Mouse (Mus musculus): ENCODE results near the gene Cds1.
A peak's percentile ranks its signal among the peaks of the same experiment; 100 is the strongest.
"Not testable (repeated sequence)": the region's sequence is repeated elsewhere in the genome, so short reads cannot be mapped to it uniquely, and the experiment has no call there.

Cds1 gene

DNA sequence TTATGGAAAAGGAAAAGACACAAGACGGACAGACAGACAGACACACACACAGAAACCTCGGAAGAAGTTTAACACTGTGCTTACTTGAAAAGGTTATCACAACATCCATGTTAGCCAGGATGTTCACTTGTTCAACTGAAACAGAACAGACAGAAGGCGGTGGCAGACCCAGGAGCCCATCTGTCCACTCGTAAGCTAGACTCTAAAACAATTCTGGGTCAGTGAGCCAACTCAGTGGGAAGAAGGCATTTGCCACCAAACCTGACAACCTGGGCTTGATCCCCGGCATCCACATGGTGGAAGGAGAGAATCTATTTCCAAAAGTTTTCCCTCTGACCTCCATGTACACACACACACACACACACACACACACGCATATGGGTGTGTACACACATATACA, 67.1 kb downstream of the Cds1 start:
- no peak for DNase-seq

DNA sequence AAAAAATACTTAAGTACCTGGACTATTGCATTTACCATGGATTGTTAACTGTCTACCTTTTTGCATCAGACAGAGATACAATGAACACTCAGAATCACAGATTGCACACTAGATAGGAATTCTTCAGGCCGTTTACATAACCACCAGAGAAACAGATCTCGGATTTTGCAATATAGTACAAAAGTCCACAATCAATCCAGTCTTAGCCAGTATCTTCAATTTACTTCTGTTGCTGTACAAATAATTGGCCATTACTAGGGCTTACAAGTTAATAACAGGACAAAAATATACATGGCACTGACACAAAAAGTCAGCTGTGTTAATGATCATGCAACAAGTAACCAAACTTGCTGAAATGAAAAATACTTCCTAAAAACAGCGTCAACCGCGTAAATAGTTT, 68.1 kb downstream of the Cds1 start:
- no peak for DNase-seq

DNA sequence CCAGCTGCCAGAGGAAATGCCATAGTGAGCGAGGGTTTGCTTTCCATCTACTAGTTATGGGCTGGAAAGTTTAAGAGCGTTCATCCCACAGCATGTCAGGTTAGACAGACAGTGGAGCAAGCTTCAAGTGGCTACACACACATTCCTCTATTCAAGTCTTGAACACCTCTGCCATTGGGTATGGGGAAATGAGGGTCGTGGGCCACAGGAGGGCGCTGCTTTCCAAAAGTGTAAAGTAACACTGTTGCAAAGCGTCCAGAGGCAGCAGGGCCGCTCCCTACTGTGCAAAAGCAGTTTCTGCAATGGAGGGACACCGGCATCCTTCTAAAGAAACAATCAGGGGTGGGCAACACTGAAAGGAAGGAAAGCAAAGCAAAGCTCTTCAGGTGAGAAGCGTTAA, 68.9 kb downstream of the Cds1 start:
- DNase-seq: no peak

DNA sequence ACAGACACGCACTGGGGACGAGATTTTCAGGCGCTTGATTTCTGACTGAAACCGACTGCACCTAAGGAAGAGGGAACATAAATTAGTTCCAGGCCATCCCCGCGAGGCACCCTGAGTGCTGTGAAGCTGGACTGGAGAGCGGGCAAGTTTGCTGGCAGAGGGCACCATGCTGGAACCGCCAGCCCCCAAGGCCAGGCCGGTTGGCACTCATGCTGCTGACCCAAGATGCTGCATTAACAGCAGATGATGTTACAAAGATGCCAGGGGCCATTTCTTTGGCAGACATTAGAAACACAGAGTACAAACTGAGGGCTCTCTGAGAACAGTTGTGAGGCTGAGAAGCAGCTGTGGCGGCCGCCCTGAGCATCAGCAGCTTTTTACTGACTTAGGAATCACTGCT, 71.3 kb downstream of the Cds1 start:
- DNase-seq: no peak

DNA sequence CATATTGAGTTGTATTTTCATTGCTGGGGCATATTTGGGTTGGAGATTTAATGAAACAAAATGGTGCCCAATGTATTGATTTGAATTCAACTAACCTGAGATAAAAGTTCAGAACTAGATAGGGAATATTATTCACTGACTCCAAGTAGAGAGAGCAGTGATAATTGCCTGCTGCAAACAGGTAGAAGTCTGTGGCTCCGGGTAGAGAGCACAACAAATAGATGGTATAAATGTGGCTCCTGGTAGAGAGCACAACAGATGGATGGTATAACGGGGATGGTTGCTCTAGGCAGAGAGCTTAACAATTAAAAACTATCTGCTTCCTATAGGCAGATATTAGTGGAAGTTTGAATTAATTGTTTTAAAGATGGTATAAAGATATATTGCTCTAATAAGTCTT, 72.7 kb downstream of the Cds1 start:
- DNase-seq: not testable (repeated sequence)

DNA sequence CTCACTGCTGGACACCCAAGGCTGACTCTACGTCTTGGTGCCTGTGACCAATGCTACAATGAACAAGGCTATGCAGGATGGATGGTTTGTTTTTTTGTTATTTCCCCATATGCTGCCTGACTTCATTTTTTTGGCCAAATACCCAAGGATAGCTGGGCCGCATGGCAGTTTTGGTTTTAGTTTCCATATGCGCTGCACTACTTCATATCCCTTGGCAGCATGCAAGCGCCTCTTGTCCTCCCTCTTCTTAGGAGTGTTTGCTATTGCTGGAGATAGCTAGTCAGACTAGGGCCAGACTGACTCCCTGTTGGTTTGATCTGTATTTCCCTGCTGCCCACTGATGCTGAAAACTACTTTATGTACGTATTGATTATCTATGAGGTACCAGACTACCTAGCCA, 75.5 kb downstream of the Cds1 start:
- DNase-seq: no peak

DNA sequence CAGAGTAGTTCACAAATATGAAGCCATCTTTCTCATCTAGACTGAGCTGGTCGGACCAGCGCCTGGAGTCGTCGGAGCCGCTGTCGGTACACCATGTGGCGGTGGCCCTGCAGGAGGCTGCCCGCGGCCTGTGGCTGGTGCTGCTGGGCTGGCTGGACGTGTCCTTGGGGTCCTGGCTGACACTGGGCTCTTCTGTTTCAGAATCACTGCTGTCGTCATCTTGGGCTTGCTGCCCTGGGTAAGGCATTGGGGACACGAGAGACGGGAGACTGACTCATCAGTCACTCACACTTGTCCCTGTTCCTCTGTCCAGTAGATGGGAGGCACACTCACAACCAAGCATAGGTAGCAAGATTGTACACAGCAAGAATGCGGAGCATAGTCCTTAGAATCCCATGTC, 80.1 kb downstream of the Cds1 start:
- DNase-seq: no peak

DNA sequence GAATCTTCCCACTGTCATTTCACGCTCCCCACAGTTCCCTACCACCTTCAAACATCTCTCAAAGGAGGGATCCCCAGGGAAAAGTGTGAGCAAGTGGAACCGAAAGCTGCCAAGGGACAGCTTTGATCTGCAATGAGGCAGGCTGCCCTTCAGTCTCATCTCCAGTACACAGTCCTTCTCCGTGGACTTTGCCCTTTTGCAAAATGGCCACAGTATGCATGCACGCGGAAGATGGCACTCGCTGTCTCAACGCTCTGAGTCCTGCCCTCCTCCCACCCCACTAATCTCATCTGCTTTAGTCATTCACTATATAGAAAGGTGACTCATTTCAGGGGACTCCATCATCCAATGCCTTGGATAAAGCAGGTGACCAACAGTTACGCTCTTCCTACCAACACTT, 81.0 kb downstream of the Cds1 start:
- peak; percentile 25 for DNase-seq

DNA sequence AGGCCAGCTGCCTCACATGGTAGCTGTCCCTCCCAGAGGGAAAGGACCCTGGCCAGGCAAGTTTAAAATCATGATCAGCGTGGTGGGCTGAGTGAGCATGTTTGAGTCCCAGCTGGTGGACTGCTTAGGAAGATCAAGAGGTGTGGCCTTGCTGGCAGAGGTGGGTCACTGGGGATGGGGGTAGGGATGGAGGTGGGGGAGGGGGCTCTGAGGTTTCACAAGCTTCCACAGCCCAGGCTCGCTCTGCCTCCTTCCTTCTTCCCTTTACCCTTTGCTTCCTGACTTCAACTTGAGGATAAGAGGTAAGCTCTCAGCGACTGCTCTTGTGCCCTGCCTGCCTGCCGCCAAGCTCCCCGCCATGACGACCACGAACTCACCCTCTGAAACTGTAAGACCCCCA, 82.4 kb downstream of the Cds1 start:
- DNase-seq: no peak

DNA sequence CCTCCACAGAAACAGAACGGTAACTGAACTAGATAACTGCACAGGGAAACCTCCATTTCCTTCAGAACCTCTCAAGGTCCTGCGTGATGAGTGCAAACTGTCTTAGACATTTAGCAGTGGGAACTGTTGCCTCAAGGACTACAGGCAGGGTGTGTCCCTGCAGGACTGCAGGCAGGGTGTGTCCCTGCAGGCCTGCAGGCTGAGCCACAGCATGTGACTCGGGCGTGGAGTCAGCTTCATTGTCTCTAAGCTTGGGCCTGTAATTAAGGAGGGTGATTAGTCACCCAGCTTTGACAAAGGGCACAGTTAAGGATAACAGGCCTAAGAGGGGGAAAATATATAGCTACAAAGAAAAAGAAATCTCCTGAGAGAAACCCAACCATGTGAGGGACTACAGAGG, 82.8 kb downstream of the Cds1 start:
- DNase-seq: no peak

DNA sequence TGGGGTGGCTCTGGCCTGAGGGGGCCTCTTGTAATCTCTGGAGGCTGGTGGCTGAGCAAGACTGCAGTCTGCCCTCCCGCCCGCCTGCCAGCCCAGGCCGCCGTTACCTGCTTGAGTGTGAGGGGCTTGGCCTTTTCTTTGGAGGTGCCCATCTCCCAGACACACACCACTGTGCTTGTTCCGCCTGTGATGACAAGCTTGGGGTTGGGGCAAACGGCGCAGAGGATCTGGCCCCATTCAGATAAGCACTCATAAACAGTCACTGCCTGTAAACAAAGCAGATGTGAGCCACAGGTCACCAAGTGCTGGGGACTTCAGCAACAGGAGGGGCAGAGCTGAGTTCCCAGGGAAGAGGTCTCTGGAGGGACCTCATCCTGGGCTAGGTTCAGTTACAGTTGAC, 86.2 kb downstream of the Cds1 start:
- no peak for DNase-seq

DNA sequence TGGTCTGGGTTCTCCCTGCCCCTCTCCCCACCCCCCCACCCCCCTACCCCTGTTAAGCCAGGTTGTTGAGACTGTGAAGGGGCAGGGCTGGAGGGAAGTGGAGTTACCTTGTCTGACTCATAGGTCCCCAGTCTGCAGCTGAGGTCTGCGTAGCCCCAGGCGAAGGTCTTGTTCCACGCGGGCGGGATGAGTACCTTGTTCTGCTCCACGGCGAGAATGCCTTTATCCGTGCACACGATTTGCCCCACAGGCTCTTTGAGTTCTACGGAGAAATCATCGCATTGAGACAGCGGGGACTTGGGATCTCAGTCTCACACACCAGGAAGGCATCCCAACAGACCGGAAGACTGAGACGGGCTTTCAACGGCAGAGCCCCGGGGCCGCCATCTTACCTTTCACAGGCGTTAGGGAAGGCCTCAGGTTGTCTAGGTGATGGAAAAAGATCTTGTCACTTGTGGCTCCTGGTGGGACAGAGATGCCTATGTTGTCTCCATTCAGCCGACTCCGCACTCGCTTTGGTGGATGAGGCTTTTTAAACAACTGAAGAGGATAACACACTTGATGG, 87.3 kb downstream of the Cds1 start:
- DNase-seq: no peak

DNA sequence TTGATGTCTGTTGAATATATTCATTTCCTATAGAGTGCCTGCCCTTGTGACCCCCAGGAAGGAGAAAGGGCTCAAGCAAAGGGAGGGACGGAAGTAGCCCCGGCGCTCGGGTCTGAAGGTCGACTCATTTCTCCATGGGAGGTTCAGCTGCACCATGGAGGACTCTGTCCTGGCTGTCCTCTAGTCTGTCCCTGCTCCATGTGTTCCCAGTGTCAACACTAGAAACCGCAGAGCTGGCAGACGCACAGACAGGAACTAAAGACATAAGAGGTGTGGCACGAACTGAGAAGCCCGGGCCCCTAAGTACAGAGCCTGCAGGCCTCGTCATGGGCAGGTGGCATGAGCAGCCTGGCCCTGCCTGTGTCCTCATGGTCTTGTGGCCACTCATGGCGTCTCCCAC, 89.2 kb downstream of the Cds1 start:
- peak; percentile 24 for DNase-seq

DNA sequence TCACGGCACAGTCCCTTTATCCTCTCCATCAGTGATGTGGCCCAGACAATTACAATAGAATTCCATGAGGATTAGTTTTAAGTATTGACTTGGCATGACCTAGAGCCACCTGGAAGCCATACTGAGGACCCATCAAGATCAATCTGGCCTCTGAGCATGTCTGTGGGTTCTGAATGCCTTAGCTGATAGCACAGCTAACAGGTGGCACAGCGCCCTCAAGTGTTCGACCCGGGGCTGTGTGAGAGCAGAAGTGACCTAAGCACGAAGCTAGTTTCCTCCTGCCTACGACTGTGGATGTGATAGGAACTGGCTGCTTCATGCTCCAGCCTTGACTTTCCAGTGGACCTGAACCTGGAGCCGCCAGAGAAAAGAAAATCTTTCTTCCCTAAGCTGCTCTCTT, 89.7 kb downstream of the Cds1 start:
- DNase-seq: peak; percentile 20

DNA sequence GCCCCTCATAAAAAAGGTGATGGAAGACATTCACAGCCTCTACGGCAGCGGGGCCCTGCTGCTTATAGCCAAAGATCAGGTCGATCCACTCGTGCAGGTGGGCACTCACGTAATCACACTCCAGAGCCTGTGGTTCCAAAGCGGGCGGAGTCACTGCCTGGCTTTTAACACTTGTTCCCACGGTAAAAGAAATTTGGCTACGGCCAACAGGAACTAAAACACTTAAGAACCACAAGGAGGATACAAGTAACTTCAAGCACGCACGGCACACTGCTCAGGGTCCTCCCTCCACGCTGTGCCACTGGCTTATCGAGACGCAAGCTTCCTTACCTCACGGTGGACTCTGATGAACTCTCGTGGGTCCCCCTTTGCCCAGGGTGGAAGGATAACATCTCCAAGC, 90.5 kb downstream of the Cds1 start:
- DNase-seq: no peak

DNA sequence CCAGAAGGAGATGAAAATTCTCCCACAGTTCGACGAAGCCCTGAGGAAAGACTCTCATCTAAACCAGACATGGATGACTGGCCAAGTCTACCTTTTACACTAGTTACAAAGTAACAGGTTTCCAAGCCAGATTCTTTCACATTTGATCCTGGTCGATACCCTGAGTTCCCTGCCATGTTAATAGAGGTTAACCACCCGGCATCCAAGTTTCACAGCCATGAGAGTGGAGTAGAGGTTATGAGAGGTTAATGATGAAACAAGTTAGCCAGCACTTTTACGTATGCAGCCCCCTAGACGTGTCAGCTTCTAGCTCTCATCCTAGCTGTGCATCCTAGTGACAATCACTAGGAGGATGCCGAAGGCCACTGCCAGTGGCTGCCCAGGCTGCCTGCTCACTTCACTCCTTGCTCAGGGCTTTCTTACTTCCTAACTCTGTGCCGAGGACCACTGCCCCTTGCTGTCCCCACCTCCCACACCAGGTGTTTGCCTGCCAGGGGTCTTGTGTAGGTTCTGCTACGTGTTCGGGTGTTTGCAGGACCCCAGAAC, 94.0 kb downstream of the Cds1 start:
- peak; percentile 82 for DNase-seq

DNA sequence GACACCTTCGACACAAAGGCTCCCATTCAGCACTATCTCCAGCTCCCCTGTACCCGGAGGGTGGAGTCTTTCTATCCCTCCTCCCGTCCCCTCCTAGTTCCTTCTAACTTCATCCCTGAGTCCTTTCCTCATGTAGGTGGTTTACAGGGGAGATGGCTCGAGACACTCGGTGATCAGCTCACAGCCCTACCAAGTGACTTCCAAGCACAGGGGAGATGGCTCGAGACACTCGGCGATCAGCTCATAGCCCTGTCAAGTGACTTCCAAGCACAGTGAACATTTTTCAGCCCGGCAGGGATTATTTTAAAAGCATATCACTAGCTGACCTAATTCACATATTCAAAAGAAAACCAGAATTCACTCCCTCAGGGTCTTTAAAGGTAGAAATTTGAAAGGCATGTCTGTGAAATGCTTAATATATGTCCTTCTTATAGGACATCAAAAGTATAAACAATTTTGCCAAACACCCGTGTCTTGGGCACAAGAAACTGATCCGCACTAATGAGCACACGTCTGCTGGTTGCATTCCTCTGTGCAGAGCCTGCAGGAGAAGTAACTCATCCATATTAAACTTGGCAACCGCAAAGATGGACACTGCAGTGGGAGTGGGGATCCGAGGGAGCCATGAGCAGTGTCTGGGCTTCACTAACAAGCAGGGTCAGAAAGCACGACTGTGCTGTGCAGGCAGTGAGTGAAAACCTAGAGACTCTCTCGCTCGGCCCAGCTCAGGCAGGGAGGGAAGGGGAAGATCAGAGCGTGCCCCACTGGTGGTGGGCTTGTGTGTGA, 97.0 kb downstream of the Cds1 start:
- DNase-seq: no peak

DNA sequence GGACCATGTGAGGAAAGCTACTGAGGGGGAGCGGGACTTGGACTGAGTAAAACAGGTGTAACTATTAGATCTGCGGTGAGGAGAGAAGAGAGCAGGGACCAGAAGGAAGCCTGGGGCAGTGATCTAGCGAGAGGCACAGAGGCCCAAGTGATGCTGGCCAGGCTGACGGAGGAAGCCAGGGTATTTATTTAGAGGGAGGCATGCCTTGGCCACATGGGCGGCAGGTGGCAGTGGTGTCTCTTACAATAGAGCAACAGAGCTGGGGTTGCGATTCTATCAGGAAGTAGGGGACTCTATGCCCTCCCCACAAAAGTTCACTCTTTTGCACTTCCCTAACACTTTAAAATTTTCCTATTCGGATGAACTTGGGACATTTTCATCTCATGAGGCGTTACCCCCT, 97.7 kb downstream of the Cds1 start:
- no peak for DNase-seq

DNA sequence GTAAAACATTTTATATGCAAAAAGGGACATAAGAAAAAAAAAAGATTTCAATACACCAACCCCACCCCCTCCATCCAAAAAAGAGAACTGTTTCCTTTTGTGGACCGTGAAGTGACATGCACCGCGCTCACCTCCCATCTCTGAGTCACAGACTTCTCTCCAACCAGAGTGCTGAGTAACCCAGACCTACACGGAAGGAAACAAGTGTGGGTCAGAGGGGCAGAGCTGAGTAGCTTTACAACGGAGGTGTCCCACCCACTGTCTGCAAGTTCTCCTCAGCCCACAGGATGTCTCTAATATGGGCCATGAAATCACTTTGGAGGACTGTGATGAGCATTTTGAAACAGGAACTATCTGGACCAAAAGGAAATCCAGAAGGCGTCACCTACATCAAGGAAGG, 99.0 kb downstream of the Cds1 start:
- DNase-seq: no peak

DNA sequence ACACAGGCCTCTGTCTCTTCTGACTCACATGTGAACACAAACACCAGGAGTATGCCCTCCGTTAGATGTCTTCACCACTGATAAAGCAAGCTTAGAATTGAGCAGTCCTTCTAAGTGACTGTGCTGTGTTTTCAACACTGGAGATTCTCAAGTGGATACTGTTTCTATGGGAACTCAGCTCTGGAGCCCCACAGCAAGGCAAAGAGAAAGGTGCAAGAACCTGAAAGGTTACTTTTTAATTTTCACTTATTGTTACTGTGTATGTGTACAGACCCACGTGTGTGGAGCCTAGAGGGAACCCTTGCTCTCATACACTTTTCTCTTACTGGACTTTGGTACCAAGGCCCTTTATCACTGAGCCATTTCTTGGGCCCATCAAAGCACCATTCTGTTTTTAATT, 101.8 kb downstream of the Cds1 start:
- DNase-seq: no peak

Data from kidney, adult 9 months (tissue).